Mouse (Mus musculus) urinary bladder, adult 18-20 months (tissue): Measurements from ENCODE around the gene Rassf4.
A peak's percentile ranks its signal among the peaks of the same experiment; 100 is the strongest.

Experiments used
- DNase-seq, 2 experiments: peaks; one replicate each; pipeline ENCODE4 v3.0.0; 2022; ENCODE audit warnings: low spot score in 2 of 2, mixed read lengths in 2 of 2

Gene Rassf4

DNA sequence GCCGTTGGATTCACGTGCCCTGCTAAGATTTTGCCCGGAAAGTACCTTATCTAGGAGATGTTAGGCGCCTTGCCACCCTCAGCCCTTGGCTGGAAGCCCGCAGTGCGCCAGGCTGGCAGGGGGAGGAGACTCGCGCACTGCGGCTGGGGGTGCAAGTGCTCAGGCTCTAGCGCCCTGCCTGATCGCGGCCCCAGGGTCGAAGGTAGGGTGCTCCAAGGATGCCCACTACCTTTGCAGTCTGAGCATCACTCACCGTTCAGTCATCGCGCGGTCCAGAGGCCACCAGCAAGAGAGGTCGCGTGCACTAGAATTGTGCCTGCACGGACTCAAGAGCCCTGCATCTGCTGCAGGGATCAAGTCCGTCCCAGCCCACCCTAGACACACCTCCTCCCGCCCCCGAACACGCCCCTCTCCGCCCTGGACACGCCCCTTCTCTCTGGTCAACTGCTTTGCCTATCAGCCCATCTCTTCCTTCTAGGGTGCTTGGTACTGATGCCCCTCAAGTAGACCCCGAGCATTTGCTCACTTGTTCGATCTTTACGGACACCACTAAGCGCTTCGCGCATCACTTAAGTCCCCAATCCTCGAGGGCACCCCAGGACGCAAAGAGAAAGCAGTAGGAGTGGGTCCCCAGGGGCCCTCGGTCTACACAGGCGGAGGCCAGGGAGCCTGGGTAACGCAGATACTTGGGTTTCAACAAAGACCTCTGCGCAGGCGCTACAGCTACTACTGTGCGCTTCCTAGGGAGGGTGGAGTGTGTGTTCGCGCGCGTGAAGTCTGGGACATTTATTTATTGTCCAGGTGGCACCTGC is at the start of gene Rassf4:
Gene Rassf4 (minus strand): TSS at position 482 of the 812 bp plus-strand sequence.
- peak; percentile 80 to 84 for DNase-seq

DNA sequence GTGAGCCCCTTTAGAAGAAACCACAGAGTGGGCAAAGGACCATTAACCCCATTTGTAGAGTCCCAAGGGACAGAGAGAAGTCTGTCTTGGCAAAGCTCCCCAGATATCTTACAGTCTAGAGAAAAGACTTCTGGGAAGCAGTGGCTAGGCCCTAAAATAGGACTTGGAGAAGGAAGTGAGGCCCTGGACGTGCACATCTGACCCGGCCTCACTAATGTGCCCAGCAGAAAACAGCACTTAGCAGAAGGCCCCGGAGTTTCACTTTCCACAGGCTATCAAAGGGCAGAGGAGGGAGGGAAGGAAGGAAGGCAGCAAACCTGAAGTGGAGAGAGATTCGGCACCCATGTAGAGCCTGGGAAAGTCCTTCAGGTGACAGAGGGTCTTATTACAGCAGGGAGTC is 45.2 kb upstream of the Rassf4 start:
- no peak for DNase-seq

DNA sequence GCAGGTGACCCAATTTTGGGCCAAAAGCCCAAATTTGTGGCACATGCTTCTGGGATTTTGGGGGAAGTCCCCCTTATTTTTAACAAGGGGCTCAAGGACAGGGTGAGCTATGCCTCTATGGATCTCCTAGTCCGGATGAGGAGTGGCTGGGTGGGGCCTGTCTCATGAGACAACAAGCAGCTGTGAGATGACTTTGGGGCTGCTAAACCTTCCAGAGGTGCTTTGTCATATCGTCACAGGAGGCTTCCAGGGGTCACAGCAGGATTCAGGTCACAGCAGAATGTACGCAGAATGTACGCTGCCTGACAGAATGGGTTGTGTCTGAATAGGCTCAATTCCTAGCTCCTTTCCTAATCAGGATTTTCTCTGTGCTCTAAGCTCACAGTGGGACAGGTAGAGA is 44.6 kb upstream of the Rassf4 start:
- DNase-seq, result no peak

GRCm38 (mm10) chr6:116717851-116718250 is 44.1 kb upstream of the Rassf4 start:
- no peak for DNase-seq

- DNase-seq, result no peak
Measured at GRCm38 (mm10) chr6:116716666-116717065, 42.9 kb upstream of the Rassf4 start, which contains the start of gene Tmem72. Tmem72 (minus strand) TSS chr6:116716913.

- DNase-seq, result no peak
Measured at GRCm38 (mm10) chr6:116715166-116715565, 41.4 kb upstream of the Rassf4 start.

DNA sequence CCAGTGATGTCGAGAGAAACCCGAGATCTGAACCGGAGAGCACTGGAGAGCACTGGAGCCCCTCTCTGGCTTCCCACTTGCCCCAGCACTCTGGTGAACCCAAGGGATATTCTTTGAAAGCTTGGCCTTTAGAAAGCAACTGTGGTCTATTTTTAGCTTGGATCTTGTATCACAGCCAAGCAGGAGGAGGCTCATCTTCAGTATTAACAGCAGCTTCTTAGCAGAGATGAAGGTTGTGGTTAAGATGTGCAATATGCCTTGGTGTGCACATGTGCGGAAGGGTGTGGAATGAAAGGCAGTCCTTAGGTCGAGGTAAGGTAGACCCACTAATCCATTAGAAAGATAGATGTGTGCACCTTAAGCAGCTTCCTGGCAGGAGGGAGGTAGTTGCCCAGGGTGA is 40.8 kb upstream of the Rassf4 start:
- DNase-seq, result no peak

DNA sequence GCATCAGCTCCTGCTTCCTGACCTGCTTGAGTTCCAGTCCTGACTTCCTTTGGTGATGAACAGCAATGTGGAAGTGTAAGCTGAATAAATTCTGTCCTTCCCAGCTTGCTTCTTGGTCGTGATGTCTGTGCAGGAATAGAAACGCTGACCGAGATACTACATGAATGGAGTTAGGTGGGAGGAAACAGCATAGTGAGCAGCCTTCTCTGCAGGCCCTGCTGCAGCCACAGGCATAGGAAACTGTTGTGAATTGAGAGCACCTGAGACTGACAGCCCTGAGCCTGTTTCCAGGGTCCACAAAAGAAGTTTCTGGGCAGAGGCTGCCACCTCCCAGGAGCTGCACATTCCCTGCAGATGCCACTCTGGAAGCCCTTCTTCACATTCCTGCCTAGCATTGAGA is 40.2 kb upstream of the Rassf4 start:
- DNase-seq, result no peak

DNA sequence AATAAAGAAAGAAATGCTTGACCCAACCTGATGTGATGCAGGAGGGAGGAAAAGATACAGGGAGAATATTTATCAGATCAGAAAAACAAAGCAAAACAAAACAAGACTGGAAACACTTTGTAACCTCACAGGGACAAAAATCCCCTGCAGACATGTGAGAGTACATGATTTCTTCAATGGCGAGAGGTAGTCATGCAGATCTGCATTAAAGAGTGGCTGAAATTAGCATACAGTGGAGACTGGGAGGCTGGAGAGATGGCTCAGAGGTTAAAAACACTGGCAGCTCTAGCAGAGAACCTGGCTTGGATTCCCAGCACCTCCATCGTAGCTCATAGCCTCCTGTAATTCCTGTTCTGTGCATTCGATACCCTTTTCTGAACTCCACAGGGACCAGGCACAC is 38.8 kb upstream of the Rassf4 start:
- DNase-seq, result no peak

DNA sequence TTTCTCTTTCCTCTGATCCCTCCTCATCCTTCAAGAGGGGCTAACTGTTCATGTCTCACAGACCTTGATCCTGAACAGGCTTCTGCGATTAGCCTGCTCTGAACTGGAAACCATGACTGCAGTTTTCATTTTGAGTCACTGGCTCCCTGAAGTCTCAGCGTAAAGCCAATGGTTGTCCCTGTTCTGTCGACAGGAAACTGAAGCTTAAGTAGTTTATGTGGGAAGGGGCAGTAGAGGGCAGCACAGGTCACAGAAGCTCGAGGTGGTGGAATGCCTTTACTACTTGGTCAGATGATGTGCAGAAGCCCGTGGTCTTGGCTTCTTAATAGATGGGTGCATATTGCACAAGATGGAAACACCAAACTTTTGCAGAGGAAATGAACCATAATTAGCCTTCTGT is 38.3 kb upstream of the Rassf4 start:
- no peak for DNase-seq

DNA sequence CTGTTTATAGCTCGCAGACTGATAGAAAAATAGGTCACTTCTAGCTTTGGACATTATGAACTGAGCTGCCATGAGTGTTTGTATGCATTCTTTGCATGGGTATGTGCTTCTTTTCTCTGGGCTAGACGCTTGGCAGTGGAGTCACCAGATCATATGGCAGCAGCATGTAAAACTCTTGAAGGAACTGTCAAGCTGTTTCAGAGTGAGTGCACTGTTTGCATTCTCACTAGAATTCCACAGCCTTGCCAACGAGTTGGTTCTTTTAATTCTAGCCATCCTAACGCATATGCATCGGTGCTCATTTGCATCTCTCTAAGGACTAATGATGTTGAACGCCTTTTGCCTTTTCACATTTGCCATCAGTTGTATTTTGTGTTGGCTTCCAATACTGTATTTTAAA is 30.6 kb upstream of the Rassf4 start:
- DNase-seq, result no peak

- DNase-seq, result no peak
Measured at GRCm38 (mm10) chr6:116700821-116701220, 27.1 kb upstream of the Rassf4 start.

- no peak for DNase-seq
Measured at GRCm38 (mm10) chr6:116697896-116698425, 24.2 kb upstream of the Rassf4 start.

DNA sequence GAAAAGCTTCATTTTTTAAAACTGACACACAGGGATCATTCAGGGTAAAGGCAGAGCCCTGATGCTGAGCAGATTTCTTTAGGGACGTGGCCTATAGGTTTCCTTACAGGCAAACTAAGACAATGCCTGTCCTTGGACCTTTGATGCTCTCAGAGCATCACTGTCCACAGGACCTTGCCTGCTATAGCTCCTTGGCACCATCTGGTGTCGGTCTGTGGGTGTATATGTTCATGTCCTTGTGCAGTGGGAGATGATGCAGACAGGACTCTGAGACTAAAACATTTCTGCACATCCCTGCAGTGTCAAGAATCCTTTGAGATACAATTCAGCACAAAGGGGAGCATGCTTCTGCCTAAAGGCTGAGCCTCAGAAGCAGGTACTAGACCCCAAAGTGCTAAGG is 23.7 kb upstream of the Rassf4 start:
- DNase-seq, result no peak

DNA sequence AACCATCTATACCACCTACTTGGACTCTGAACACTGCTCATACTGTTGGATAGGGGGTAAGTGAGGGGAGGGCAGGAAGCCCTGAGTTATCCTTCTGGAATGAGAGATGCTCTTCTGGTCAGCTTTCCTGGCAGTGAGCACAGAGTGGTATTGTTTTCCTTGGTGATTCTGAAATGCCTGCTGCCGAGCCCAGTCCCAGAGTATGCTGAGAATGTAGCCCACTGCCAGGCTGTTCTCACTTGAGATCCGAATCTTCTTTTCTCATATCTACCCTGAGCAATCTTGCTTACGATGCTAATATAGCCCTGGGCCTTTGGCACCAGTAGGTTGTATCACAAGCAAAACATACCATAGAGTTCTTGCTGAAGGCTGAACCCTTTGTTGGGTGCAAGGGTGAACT is 20.6 kb upstream of the Rassf4 start:
- no peak for DNase-seq

DNA sequence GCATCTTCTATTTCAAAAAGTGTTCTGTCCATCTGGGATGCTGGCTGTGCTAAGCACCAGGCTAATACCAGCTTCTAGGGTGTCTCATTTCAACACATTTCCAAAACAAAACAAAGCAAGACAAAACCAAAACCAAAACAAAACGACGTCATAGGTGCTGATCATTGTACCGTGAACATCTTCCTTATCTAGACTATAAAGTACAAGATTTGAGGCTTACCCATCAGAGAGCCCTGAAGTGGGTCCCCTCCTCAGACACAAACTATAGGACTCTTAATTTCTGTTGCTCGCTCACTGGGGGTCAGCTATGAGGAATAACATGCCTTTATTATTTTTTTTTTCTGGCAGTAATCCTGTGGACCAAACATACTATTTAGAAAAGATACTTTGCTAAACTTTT is 19.9 kb upstream of the Rassf4 start:
- no peak for DNase-seq

GRCm38 (mm10) chr6:116682317-116682716 is 8.6 kb upstream of the Rassf4 start:
- no peak for DNase-seq

DNA sequence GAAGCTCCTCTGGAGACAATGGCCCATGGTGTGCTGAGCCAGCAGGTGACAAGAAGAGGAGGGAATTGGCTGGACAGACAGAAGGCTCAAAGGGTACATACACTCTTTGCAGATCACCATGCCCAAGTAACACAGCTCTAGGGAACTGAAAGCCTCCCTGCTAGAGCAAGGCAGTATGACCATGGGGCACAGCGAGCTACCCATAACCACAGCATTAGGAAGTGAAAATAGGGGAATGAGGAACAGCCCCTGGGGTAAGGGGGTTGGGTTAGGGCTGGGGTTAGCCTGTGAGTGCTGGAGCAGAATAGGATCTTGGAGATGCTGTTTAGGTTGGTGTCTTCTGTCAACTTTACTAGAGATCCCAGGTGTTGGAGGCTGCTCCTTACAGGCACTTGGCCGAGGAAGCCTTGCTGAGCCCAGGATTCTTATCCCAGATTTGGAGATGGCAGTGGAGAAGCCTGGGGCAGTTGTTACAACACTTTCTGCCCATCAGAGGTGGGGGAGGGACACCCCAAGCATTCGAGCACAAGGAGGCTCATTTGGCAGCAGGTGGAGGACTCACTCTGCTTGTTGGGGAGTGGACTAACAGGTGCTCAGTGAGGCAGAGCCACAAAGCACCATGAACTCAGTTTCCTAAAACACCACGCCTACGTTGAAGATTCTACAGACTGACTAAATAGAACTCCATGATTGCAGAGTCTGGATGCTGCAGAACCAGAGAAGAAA is 6.0 kb upstream of the Rassf4 start:
- no peak for DNase-seq

DNA sequence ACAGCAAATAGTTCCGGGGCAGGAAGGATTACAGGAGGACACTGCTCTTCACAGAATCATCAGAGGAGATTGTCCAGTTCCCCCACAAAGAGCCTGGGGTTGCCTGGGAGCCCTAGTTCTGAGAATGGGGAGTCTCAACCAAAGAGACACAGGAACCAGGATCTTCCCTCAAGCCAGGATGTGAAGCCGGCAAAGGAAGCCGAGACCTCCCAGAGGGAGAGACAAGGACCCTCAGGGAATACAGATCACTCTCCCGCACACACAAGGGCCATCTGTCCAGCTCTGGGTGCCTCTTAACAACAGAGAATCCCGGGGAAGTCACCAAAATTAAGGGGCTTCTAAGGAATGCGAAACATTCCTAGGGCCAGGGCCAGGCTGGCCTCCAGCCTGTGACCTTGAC is 3.6 kb upstream of the Rassf4 start:
- DNase-seq, result no peak

DNA sequence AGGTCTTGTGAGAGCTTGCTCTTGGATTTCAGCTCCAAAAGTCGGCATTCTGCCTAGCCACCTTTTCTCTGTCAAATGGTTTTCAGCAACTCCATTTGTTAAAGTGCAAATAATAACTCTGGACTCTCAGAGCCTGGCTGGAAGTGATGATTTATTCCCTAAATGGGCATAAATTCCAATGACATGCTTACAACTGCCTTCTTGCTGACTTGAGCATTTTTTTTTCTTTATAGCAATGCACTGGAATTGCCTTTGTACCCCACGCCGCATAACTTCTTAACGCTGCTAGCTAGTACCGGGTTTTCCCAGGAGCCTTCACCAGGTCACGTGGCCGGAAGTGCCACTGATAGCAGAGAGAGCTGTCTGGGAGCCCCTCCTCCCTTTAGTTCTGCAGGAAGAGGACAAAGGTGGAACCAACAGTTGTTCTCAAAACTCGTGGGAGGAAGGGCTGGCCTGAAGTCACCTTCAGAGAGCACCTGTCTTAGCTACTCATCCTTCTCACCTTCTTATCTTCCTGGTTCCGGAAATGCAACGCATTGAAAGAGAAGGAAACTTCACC is 2.7 kb upstream of the Rassf4 start:
- DNase-seq, result no peak

GRCm38 (mm10) chr6:116674283-116674886 is 633 bp upstream of the Rassf4 start:
- DNase-seq, result no peak

GRCm38 (mm10) chr6:116672349-116672748 is 1.4 kb downstream of the Rassf4 start:
- no peak for DNase-seq
